ENCODE assay signal across 9 mouse cellular contexts in the genomic region with DNA sequence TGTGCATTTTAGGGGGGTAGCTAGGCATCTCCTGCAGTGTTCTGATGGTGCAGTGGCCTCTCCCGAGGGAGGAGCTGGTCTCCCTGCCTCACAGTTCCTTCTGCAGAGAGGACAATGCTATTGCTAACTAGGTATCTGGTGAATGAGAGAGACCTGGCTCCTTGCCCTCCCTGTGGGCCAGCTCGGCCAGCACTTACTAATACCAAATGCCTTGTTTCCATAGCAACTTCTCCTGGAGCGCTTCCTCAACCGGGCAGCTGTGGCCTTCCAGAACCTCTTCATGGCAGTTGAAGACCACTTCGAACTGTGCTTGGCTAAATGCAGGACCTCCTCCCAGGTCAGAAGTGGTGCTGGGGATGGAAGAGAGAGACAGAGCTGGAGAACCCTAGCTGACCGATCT. TPM values are rescaled to one million over a fixed set of nuclear protein-coding genes. Genes with fewer than 3 reads are reported as not detected.
A peak's percentile ranks its signal among the peaks of the same experiment; 100 is the strongest.
DNase-seq lines count a peak whose midpoint lies in the region; ATAC-seq lines count a peak whose summit lies in the region.
"Had no signal": no experiment of that assay in that cellular context is flagged by ENCODE, and none has a peak within 500 bp of the region (broad histone marks: within the 10 kb centered on the region; RNA-seq: fewer than 3 reads in every experiment).

No protein-coding gene starts in this region.

- H3K9me3 ChIP-seq in hindbrain, embryonic 15.5 days = no peaks in the 10 kb centered on the region
- no peaks in the 10 kb centered on the region for H3K9me3 ChIP-seq in hindbrain, embryonic 10.5 days
- H3K9me3 ChIP-seq: liver, embryonic 15.5 days; neural tube, embryonic 12.5 days had no signal

- H3K4me2 ChIP-seq in hindbrain, embryonic 15.5 days = no peak overlapping the region
- H3K4me2 ChIP-seq: liver, embryonic 15.5 days; neural tube, embryonic 12.5 days had no signal

- H3K27ac ChIP-seq in hindbrain, embryonic 15.5 days (replicated peaks) = peak overlapping the region; percentile 27; the same call in 1 of the 2 replicates
- no peak overlapping the region for H3K27ac ChIP-seq in hindbrain, embryonic 10.5 days
- H3K27ac ChIP-seq: liver, embryonic 15.5 days; neural tube, embryonic 12.5 days had no signal

- H3K27me3 ChIP-seq in hindbrain, embryonic 15.5 days = no peaks in the 10 kb centered on the region
- no peaks in the 10 kb centered on the region for H3K27me3 ChIP-seq in hindbrain, embryonic 10.5 days (ENCODE audit: insufficient read depth, poor library complexity, severe bottlenecking)
- H3K27me3 ChIP-seq: liver, embryonic 15.5 days; neural tube, embryonic 12.5 days had no signal

- no peak for ATAC-seq in hindbrain, embryonic 15.5 days (ENCODE audit: low FRiP score, low read depth)

- DNase-seq in hindbrain, embryonic 10.5 days (ENCODE audit: low spot score) = no peak
- peak; percentile 68 to 71 for DNase-seq in right cerebral cortex, postnatal 10 days (ENCODE audit: low spot score in 2 of 2)
- no peak for DNase-seq in right cerebral cortex, adult 18-20 months
- peak; percentile 74 to 82 for DNase-seq in cerebellum, postnatal 25 days
- no peak for DNase-seq in natural killer cell, adult 2 months (ENCODE audit: low spot score in 2 of 2)
- DNase-seq in urinary bladder, adult 2 months (ENCODE audit: low spot score) = no peak

- no peak overlapping the region for H3K9ac ChIP-seq in hindbrain, embryonic 15.5 days
- H3K9ac ChIP-seq: liver, embryonic 15.5 days; neural tube, embryonic 12.5 days had no signal

- peaks cover 54% of the 10 kb centered on the region for H3K36me3 ChIP-seq in hindbrain, embryonic 15.5 days
- H3K36me3 ChIP-seq in hindbrain, embryonic 10.5 days = peaks cover 83% of the 10 kb centered on the region

- peaks cover 13% of the 10 kb centered on the region for H3K4me1 ChIP-seq in hindbrain, embryonic 15.5 days (replicated peaks)
- H3K4me1 ChIP-seq in hindbrain, embryonic 10.5 days (replicated peaks) = peaks cover 2% of the 10 kb centered on the region
- H3K4me1 ChIP-seq: neural tube, embryonic 12.5 days had no signal

- 48% methylated on average over 6 of the region's 6 CpGs for WGBS in hindbrain, embryonic 15.5 days
- 76% methylated on average over 6 of the region's 6 CpGs for WGBS in hindbrain, embryonic 10.5 days

- no peak overlapping the region for H3K4me3 ChIP-seq in hindbrain, embryonic 15.5 days
- no peak overlapping the region for H3K4me3 ChIP-seq in hindbrain, embryonic 10.5 days
- H3K4me3 ChIP-seq: liver, embryonic 15.5 days; neural tube, embryonic 12.5 days had no signal

RNA-seq across cellular contexts. Expression of a gene that starts 14.1 kb away (rescaled TPM):
- 16.4 and 17.8 TPM in 2 replicates for polyA plus RNA-seq in hindbrain, embryonic 15.5 days (2015; fragmentation: Nextera tagmentation; extraction: Ambion mirVana)
- 11.3 and 12.3 TPM in 2 replicates for polyA plus RNA-seq in hindbrain, embryonic 10.5 days (2016; fragmentation: Nextera tagmentation; extraction: Ambion mirVana)
- polyA plus RNA-seq in urinary bladder, adult 2 months (2012; rRNA removed) = 9.9 and 10.3 TPM in 2 replicates

RNA-seq across cellular contexts. Expression of a gene that starts 14.2 kb away (rescaled TPM):
- polyA plus RNA-seq in hindbrain, embryonic 15.5 days (2015; fragmentation: Nextera tagmentation; extraction: Ambion mirVana) = 12.3 and 13.6 TPM in 2 replicates
- polyA plus RNA-seq in hindbrain, embryonic 10.5 days (2016; fragmentation: Nextera tagmentation; extraction: Ambion mirVana) = 4.9 and 7.4 TPM in 2 replicates
- polyA plus RNA-seq in urinary bladder, adult 2 months (2012; rRNA removed) = 3.7 and 4.3 TPM in 2 replicates

Comparison
In these comparisons a context has a peak if more than half of its experiments do, and no peak if none do; other contexts are left out.
1. DNase-seq: peak in right cerebral cortex, postnatal 10 days (2 of 2) and cerebellum, postnatal 25 days (2 of 2); none in hindbrain, embryonic 10.5 days (single experiment), right cerebral cortex, adult 18-20 months (single experiment), natural killer cell, adult 2 months (0 of 2) and urinary bladder, adult 2 months (single experiment).